Mouse (Mus musculus): ENCODE results near the gene Nav2. TPM values are rescaled to one million over a fixed set of nuclear protein-coding genes. Genes with fewer than 3 reads are reported as not detected.

Gene Nav2
- total and polyA plus RNA-seq, 3 experiments: under 0.01 TPM; not detected in 2

DNA sequence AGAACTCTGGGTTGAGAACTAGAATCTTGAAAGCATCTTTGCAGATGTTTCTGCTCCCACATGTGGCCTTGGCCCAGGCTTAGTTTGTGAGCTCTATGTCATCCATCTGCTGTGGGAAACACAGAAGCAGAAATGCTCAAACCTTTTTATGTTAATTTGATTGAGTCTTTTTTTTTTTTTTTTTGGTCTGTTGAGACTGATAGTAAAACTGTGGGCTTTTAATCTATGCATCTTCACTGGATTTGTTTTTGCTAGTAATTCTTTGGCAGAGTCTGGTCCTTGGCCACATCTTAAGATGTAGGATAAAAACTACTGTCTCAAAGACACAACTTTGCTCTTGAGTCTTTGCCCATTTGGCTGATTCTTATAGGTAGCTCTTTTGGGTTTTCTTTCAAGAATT is 2.6 kb downstream of the Nav2 start:
- dilution Hi-C loops (cut with MboI; ENCODE audit: extremely low pct_ligation_motif_present, extremely low pct_unique_long_range_greater_than_20kb, low sequenced_read_pairs) (no loop called here), in situ Hi-C loops (cut with MboI; ENCODE audit: low pct_ligation_motif_present, low pct_unique_long_range_greater_than_20kb, low sequenced_read_pairs) (no loop called here)
- TF ChIP-seq ZNF384 (IDR thresholded peaks at IDR 0.05; ENCODE audit: low read depth, low read length): 0 out of 2 replicates have a peak, but pooled peaks have one; percentile 27
- TF ChIP-seq MAX (IDR thresholded peaks at IDR 0.05; ENCODE audit: low read length): no peak
- no peaks in the 10 kb centered on the region for H3K79me2 ChIP-seq (replicated peaks; ENCODE audit: control insufficient read depth, extremely low read depth, insufficient read depth, poor library complexity, severe bottlenecking)
- H3K27me3 ChIP-seq (replicated peaks): no peaks in the 10 kb centered on the region
- no peak overlapping the region for H3K4me3 ChIP-seq (replicated peaks in 1 of 3; ENCODE audit: low read depth in 2 of 3, low read length in 2 of 3, poor library complexity in 1 of 3)
- H3K4me1 ChIP-seq (ENCODE audit: control insufficient read depth in 1 of 2, insufficient read depth in 2 of 2): peaks cover 5 to 25% of the 10 kb centered on the region in 2 experiments; a peak in 2 of 4 replicates
- no peaks in the 10 kb centered on the region for H3K36me3 ChIP-seq (replicated peaks in 1 of 2; ENCODE audit: control insufficient read depth in 1 of 2, insufficient read depth in 1 of 2, low read length in 1 of 2)
- H3K9me3 ChIP-seq (replicated peaks; ENCODE audit: low read length): no peaks in the 10 kb centered on the region
- H3K27ac ChIP-seq (ENCODE audit: insufficient read depth, low read depth): no peak overlapping the region
- no peak overlapping the region for H3K9ac ChIP-seq (ENCODE audit: insufficient read depth, low read depth)
- DNase-seq (ENCODE audit: extremely low read depth): no peak
- H3K4me2 ChIP-seq (ENCODE audit: insufficient read depth, low read depth, poor library complexity, severe bottlenecking): no peak overlapping the region

DNA sequence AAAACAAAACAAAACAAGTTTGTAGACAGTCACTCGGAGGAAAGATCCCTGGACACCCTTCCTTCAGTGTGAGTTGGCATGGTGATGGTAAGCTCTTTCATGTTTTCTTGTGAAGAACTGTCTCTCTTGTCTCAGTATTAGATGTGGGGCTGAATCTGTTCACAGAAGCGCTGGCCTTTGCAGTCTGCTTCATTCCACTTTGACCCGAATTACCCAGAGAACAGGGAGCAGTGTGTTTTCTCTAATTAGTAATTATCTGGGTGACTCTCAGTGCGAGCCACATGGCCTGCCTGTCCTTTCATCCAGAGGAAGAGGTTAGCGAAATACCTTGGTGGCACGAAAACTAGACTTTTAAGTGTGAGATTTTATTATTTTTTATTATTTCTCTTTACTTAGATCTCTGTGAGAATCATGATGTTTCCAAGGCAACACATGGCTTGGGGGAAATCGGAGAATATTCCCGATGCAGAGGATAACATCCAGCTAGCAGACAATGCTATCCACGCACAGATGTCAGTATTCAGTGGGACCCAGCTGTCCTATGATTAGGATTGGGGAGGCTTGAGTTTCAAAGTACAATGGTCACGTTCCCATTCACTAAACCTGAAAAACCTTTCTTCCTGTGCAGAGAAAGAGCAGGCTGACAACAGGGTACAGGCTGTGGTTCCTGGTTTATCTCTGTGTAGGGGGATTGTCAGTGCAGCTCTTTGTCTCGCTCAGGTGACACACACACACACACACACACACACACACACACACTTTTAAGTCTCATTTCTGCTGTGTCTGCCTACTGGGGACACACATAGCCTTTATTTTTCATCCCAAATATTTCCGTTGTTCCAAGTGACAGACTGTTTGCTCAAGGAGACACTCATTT is 6.4 kb downstream of the Nav2 start:
- Histone ChIP-seq H3K9ac (ENCODE audit: insufficient read depth, low read depth) (no peak overlapping the region), H3K36me3 (replicated peaks in 1 of 2; ENCODE audit: control insufficient read depth in 1 of 2, insufficient read depth in 1 of 2, low read length in 1 of 2) (no peaks in the 10 kb centered on the region), H3K4me3 (replicated peaks in 1 of 3; ENCODE audit: low read depth in 2 of 3, low read length in 2 of 3, poor library complexity in 1 of 3) (no peak overlapping the region), H3K9me3 (replicated peaks; ENCODE audit: low read length) (no peaks in the 10 kb centered on the region), H3K4me1 (ENCODE audit: control insufficient read depth in 1 of 2, insufficient read depth in 2 of 2) (peaks cover 3 to 9% of the 10 kb centered on the region in 2 experiments; a peak in 2 of 4 replicates), H3K27me3 (replicated peaks) (no peaks in the 10 kb centered on the region), H3K79me2 (replicated peaks; ENCODE audit: control insufficient read depth, extremely low read depth, insufficient read depth, poor library complexity, severe bottlenecking) (no peaks in the 10 kb centered on the region), H3K27ac (ENCODE audit: insufficient read depth, low read depth) (no peak overlapping the region), H3K4me2 (ENCODE audit: insufficient read depth, low read depth, poor library complexity, severe bottlenecking) (no peak overlapping the region)
- dilution Hi-C loops (cut with MboI; ENCODE audit: extremely low pct_ligation_motif_present, extremely low pct_unique_long_range_greater_than_20kb, low sequenced_read_pairs) (no loop called here), in situ Hi-C loops (cut with MboI; ENCODE audit: low pct_ligation_motif_present, low pct_unique_long_range_greater_than_20kb, low sequenced_read_pairs) (no loop called here)
- DNase-seq (ENCODE audit: extremely low read depth): no peak
- TF ChIP-seq E2F4 (IDR thresholded peaks at IDR 0.05; ENCODE audit: insufficient replicate concordance, low read depth, low read length): no peak
- no peak for TF ChIP-seq JUN (IDR thresholded peaks at IDR 0.05; ENCODE audit: insufficient read depth, low read depth, low read length)
- no peak for TF ChIP-seq POLR2A (IDR thresholded peaks at IDR 0.05; ENCODE audit: low read depth, low read length)
- no peak for TF ChIP-seq USF2 (conservative IDR thresholded peaks at IDR 0.05; ENCODE audit: low read depth, low read length)
- no peak for TF ChIP-seq MAFK (IDR thresholded peaks at IDR 0.05; ENCODE audit: insufficient replicate concordance, low read length)
- TF ChIP-seq MAX (IDR thresholded peaks at IDR 0.05; ENCODE audit: low read length): no peak
- TF ChIP-seq MEF2A (IDR thresholded peaks at IDR 0.05; ENCODE audit: borderline replicate concordance, low read depth, low read length): no peak
- no peak for TF ChIP-seq PAX5 (IDR thresholded peaks at IDR 0.05; ENCODE audit: low read length)
- no peak for TF ChIP-seq BHLHE40 (IDR thresholded peaks at IDR 0.05; ENCODE audit: low read depth, low read length)
- no peak for TF ChIP-seq TBP (conservative IDR thresholded peaks at IDR 0.05; ENCODE audit: low read depth, low read length)
- TF ChIP-seq ZMIZ1 (IDR thresholded peaks at IDR 0.05; ENCODE audit: low read depth, low read length): no peak

DNA sequence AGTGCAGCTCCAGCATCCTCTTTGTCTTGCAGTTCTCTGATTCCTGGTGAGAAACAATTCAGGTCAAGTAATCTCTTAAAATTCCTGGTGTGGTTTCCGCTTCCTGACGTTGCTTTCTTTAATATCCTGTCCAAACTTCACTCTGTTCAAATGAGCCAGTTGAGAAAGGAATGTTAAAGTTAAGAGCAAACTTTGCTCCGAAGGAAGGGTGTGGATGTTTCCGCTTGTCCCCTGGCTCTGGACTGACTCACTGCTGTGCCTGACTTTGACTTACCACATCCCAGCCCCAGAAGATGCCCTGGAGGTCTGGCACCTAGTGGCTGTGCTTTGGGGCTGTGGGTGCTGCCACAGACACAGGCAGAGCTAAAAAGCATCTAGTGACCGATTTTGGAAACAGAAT is 8.9 kb downstream of the Nav2 start:
- H3K4me1 ChIP-seq (ENCODE audit: control insufficient read depth in 1 of 2, insufficient read depth in 2 of 2): peaks cover 3% of the 10 kb centered on the region in 2 experiments; a peak in 1 of 4 replicates
- H3K27me3 ChIP-seq (replicated peaks): no peaks in the 10 kb centered on the region
- no peak for DNase-seq (ENCODE audit: extremely low read depth)
- H3K36me3 ChIP-seq (replicated peaks in 1 of 2; ENCODE audit: control insufficient read depth in 1 of 2, insufficient read depth in 1 of 2, low read length in 1 of 2): no peaks in the 10 kb centered on the region
- no peak overlapping the region for H3K9ac ChIP-seq (ENCODE audit: insufficient read depth, low read depth)
- no peaks in the 10 kb centered on the region for H3K79me2 ChIP-seq (replicated peaks; ENCODE audit: control insufficient read depth, extremely low read depth, insufficient read depth, poor library complexity, severe bottlenecking)
- dilution Hi-C loops (cut with MboI; ENCODE audit: extremely low pct_ligation_motif_present, extremely low pct_unique_long_range_greater_than_20kb, low sequenced_read_pairs) (no loop called here), in situ Hi-C loops (cut with MboI; ENCODE audit: low pct_ligation_motif_present, low pct_unique_long_range_greater_than_20kb, low sequenced_read_pairs) (no loop called here)
- H3K9me3 ChIP-seq (replicated peaks; ENCODE audit: low read length): no peaks in the 10 kb centered on the region
- no peak overlapping the region for H3K27ac ChIP-seq (ENCODE audit: insufficient read depth, low read depth)
- no peak overlapping the region for H3K4me3 ChIP-seq (replicated peaks in 1 of 3; ENCODE audit: low read depth in 2 of 3, low read length in 2 of 3, poor library complexity in 1 of 3)
- no peak for TF ChIP-seq TBP (conservative IDR thresholded peaks at IDR 0.05; ENCODE audit: low read depth, low read length)
- TF ChIP-seq SIN3A (IDR thresholded peaks at IDR 0.05; ENCODE audit: low read length): no peak
- TF ChIP-seq POLR2A (IDR thresholded peaks at IDR 0.05; ENCODE audit: low read depth, low read length): no peak
- H3K4me2 ChIP-seq (ENCODE audit: insufficient read depth, low read depth, poor library complexity, severe bottlenecking): no peak overlapping the region
